Mouse (Mus musculus) liver, postnatal 0 days (tissue): Measurements from ENCODE around the gene Ngly1.

Experiments
- CTCF ChIP-seq: sonication (generic); IDR thresholded peaks from 2 replicates; pipeline ENCODE4 v1.5.1; 2016; ENCODE audit warnings: antibody characterized with exemption, low read depth
- EP300 ChIP-seq: IDR thresholded peaks from 2 replicates; pipeline ENCODE4 v1.6.1; 2016; ENCODE audit warnings: antibody characterized with exemption, low read depth, mild to moderate bottlenecking

GRCm38 (mm10) chr14:16249171-16249874 is at the start of gene Ngly1, which contains the start of gene Oxsm:
- TF ChIP-seq CTCF = no peak
- no peak for TF ChIP-seq EP300
